Mouse (Mus musculus) induced T-regulatory cell, adult 2 months (primary cell): Measurements from ENCODE around the gene Efcab11.

Experiments
- DNase-seq: peaks from one replicate; pipeline ENCODE4 v3.0.0-alpha.2; 2012; ENCODE audit warnings: low read depth

Gene Efcab11

DNA sequence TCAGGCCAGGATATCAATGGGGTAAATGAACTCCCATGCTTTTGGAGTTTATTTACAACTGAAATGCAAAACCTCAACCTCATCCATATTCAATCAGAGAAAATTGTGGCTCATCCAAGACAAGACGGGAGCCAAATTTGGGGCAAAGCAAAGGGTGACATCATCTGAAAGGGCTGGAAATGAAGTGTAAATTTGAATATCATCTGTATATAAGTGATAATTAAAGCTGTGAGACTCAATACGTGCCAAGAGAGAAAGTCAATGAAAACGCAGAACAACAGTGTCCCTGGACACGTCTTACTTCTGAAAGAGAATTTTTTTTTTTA lies 212.4 kb downstream of the Efcab11 start:
- DNase-seq = no peak

DNA sequence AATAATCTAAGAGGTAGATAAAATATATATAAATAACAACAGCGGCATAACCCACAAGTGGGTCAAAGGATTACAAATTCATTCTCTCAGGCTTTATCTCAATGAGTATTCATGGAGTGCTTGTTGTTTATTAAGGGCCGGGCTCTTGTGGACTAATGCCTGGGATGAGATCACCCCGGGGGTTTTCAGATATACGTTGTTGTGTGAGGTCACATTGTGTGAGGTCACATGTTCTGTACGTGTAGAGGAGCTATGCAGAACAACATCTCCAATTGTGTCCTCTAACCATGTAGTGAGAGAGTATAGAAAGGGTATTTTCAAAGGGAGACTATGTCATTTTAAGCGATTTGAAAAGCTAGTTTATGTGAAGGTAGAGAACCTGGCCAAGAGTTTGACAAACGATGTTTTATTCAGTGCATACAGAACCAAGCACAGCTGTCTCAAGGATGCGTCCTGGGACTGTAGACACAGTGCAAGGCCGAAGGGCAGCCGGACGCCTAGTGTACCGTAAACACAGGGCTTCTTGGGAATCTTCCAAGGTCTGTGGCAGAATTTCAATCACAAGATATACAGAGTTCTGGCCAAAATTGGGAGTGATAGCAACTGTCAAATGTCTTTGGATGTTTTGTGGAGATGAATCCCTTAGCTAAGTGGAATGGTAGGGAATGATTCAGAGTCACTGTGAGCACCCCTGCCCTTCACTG lies 212.9 kb downstream of the Efcab11 start:
- DNase-seq = no peak

- no peak for DNase-seq
These were observed 213.5 kb downstream of the Efcab11 start for GRCm38 (mm10) chr12:99670762-99671152.

DNA sequence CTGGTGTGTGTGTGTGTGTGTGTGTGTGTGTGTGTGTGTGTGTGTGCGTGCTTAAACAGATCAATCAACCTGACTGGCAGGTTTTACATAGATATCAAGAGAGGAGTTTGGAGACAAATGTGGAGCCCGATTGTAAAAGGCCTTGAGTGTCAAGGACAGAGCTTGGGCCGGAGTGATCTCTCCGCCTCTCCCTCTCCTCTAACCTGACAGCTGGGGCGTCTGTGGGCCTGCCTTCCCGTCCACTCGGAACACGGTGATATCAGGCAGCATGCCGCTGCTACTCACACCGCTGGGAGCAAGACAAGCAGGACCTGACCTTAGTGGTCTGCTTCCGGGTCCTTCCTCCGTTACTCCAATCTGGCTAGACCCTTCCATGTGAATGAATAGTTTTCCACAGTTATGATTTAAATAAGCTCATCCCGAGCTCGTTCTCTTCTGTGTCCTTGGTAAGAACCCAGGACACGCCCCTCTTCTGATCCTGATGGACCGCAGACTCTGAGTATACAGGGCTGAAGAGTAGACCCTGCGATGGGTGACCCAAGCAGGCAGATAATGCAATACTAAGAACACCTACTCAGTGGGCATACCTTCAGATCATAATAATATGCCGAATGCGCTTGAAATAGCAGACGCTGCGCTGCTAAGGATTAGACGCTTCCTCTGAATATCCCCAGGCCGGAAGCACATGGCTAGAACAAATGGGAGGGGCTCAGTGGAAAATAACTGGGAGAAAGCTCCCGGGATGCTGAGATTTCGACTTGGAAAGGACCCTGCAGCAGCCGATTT lies 214.1 kb downstream of the Efcab11 start:
- DNase-seq = no peak

DNA sequence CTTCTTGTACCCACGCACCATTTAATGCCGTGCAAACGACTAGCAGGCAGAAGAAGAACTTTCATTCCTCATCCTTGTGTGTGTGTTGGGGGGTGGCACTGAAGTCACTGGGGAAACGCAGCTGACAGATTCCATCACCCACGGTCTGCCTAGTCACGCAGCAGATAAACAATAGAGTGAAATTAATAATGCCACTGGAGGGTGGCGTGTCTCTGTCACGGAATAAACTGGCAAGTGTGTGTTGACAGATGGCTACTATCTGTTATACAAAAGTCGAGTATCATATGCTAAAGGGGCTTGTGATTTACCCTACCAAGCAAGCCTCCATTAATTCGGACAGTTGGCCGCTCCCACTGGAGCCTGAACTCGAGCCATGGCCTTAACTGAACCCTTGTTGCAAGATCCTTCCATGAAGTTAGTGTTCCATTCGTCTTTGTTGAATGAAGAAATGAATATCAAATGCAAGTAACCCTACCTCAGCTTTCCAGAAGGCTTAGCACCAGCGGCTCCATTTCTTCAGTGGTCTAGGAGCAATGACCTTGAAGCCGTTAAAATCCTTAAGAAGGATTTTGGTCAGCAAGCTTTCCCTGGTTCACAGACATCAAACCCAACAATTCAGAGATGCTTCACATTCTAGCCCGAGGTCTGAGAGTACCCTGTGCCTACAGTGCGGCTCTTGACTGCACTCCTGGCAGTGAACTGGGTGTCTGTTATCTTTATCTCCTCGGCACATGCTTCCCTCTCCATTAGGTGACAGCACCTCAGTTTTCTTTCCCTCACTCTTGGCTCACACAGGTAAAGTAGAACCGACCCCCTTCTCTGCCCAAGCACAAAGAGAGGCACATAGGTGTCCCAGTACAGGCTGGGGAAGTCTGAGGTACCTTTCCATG lies 229.0 kb downstream of the Efcab11 start:
- no peak for DNase-seq

- DNase-seq = no peak
These were observed 231.8 kb downstream of the Efcab11 start for GRCm38 (mm10) chr12:99652459-99652858.

GRCm38 (mm10) chr12:99649732-99650131 lies 234.5 kb downstream of the Efcab11 start:
- peak; percentile 7 for DNase-seq

GRCm38 (mm10) chr12:99648781-99649180 lies 235.5 kb downstream of the Efcab11 start:
- no peak for DNase-seq

DNA sequence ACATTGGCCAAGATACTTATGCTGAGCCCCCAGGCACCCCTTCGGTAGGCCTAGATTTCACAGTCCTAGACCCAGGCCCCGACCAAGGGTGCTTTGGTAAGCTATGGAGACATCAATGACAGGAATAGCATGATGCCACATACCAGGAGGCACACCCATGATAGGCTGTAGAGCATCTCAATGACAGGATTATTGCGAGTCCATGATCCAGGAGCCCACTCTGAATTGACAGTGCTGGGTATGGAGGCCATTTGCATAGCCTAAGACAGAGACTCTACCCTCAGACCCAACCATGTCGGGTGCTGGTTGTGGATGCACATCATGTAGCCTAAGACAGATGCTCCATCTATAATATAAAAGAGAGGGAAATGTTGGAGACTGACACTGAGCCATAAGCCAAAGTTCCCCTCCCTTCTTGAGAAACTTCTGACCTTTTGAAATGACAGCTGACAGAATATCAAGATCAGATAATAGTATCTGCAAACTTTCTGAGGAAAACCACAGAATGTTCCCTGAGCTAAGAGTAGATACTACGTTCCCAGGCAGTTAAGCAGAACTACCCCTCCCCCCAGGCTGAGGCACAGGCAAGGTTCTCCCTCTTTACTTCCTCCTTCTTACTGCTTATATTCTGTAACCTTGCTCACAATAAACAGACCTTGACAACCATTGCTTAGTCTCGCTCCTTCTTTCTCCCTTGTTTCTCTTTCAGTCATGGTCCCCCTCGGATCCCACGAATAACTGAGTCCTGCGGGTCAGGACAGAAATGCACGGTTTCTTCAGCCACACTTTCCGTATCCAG lies 237.5 kb downstream of the Efcab11 start:
- peak; percentile 80 for DNase-seq

GRCm38 (mm10) chr12:99645418-99645817 lies 238.8 kb downstream of the Efcab11 start:
- DNase-seq = no peak

GRCm38 (mm10) chr12:99644966-99645365 lies 239.3 kb downstream of the Efcab11 start:
- DNase-seq = no peak
